14 mouse cellular contexts compared by ENCODE assay signal in the genomic region with DNA sequence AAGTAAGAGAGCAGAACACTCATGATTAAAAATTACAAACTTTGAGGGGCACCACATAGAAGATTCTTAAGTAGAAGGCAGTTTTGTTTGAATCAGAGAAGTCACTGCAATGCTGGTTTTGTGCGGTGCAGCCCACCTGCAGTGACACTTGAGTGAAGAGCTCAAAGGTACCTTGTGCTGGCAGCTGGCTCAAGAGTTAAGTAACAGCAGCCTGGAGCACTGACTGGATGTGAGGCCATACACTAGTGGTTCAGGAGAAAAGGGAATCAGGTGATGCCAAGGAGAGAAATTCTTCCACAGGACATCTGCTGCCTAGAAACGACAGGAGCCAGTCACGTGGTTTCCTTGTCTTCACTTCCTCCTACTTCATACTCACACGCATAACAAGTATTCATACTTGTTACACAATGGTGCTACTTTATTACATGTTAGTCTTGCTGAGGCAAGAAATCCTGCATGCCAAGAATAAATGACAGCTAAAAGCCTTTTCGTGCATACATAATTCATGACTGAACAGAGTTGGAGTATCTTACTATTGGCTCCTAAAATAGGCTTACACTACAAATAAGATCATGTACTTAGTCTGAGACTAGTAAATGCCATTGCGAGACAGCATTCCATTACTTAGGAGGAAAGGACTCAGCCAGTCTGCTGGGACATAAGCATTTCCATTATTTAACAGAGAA.
DNase-seq lines count a peak whose midpoint lies in the region; ATAC-seq lines count a peak whose summit lies in the region.
"Had no signal": no experiment of that assay in that cellular context is flagged by ENCODE, and none has a peak within 500 bp of the region (broad histone marks: within the 10 kb centered on the region; RNA-seq: fewer than 3 reads in every experiment).

No protein-coding gene starts in this region.

- WGBS in embryonic facial prominence, embryonic 13.5 days, result 77% methylated on average over 6 of the region's 6 CpGs
- 90% methylated on average over 6 of the region's 6 CpGs for WGBS in embryonic facial prominence, embryonic 10.5 days
- 89% methylated on average over 6 of the region's 6 CpGs for WGBS in kidney, embryonic 14.5 days
- 78% methylated on average over 6 of the region's 6 CpGs for WGBS in midbrain, embryonic 12.5 days
- 90% methylated on average over 6 of the region's 6 CpGs for WGBS in midbrain, embryonic 10.5 days

- ATAC-seq in embryonic facial prominence, embryonic 13.5 days (ENCODE audit: insufficient number of reproducible peaks, insufficient read depth, low FRiP score, low TSS enrichment, low read depth), result no peak
- no peak for ATAC-seq in kidney, embryonic 14.5 days (ENCODE audit: low FRiP score, low TSS enrichment)
- no peak for ATAC-seq in midbrain, embryonic 12.5 days (ENCODE audit: low FRiP score, low read depth)
- ATAC-seq in megakaryocyte progenitor cell, adult 5-6 weeks (replicated peaks; ENCODE audit: poor library complexity), result peak; percentile 48; the same call in 1 of the 2 replicates

- H3K4me1 ChIP-seq in embryonic facial prominence, embryonic 13.5 days, result peaks cover 7% of the 10 kb centered on the region
- no peaks in the 10 kb centered on the region; the same call in 1 of the 2 replicates for H3K4me1 ChIP-seq in embryonic facial prominence, embryonic 10.5 days
- H3K4me1 ChIP-seq in kidney, embryonic 14.5 days (ENCODE audit: control insufficient read depth, insufficient read depth, low read length), result no peaks in the 10 kb centered on the region
- 0 out of 2 replicates have a peak, but pooled peaks cover 5% of the 10 kb centered on the region for H3K4me1 ChIP-seq in midbrain, embryonic 12.5 days
- H3K4me1 ChIP-seq in midbrain, embryonic 10.5 days, result peaks cover 9% of the 10 kb centered on the region
- H3K4me1 ChIP-seq: neural tube, embryonic 15.5 days had no signal

- H3K27me3 ChIP-seq in embryonic facial prominence, embryonic 13.5 days, result no peaks in the 10 kb centered on the region
- H3K27me3 ChIP-seq in embryonic facial prominence, embryonic 10.5 days (replicated peaks; ENCODE audit: low read depth, poor library complexity, severe bottlenecking), result no peaks in the 10 kb centered on the region
- no peaks in the 10 kb centered on the region for H3K27me3 ChIP-seq in kidney, embryonic 14.5 days (ENCODE audit: control insufficient read depth, insufficient read depth, low read length)
- H3K27me3 ChIP-seq in midbrain, embryonic 12.5 days, result no peaks in the 10 kb centered on the region
- no peaks in the 10 kb centered on the region for H3K27me3 ChIP-seq in midbrain, embryonic 10.5 days (ENCODE audit: low read depth, poor library complexity, severe bottlenecking)
- H3K27me3 ChIP-seq: heart, embryonic 12.5 days; limb, embryonic 13.5 days; neural tube, embryonic 15.5 days had no signal

- H3K4me3 ChIP-seq in embryonic facial prominence, embryonic 13.5 days, result no peak overlapping the region
- no peak overlapping the region for H3K4me3 ChIP-seq in embryonic facial prominence, embryonic 10.5 days
- H3K4me3 ChIP-seq in kidney, embryonic 14.5 days (ENCODE audit: low read length), result no peak overlapping the region
- H3K4me3 ChIP-seq in midbrain, embryonic 12.5 days, result no peak overlapping the region
- H3K4me3 ChIP-seq in midbrain, embryonic 10.5 days, result no peak overlapping the region
- H3K4me3 ChIP-seq: heart, embryonic 12.5 days; limb, embryonic 13.5 days; neural tube, embryonic 15.5 days had no signal

- no peak overlapping the region for H3K4me2 ChIP-seq in embryonic facial prominence, embryonic 13.5 days
- no peak overlapping the region for H3K4me2 ChIP-seq in kidney, embryonic 14.5 days (replicated peaks; ENCODE audit: low read depth, low read length)
- H3K4me2 ChIP-seq in midbrain, embryonic 12.5 days (replicated peaks), result no peak overlapping the region
- H3K4me2 ChIP-seq: heart, embryonic 12.5 days; limb, embryonic 13.5 days; neural tube, embryonic 15.5 days had no signal

- H3K9ac ChIP-seq in embryonic facial prominence, embryonic 13.5 days, result no peak overlapping the region
- H3K9ac ChIP-seq in kidney, embryonic 14.5 days (ENCODE audit: low read depth, low read length), result no peak overlapping the region
- H3K9ac ChIP-seq in midbrain, embryonic 12.5 days (replicated peaks), result no peak overlapping the region
- H3K9ac ChIP-seq: heart, embryonic 12.5 days; neural tube, embryonic 15.5 days had no signal

- 0 out of 2 replicates have a peak overlapping the region, but pooled peaks have one; percentile 39 for H3K27ac ChIP-seq in embryonic facial prominence, embryonic 13.5 days
- no peak overlapping the region for H3K27ac ChIP-seq in embryonic facial prominence, embryonic 10.5 days (replicated peaks)
- no peak overlapping the region for H3K27ac ChIP-seq in kidney, embryonic 14.5 days (ENCODE audit: low read depth, low read length)
- 0 out of 2 replicates have a peak overlapping the region, but pooled peaks have one; percentile 7 for H3K27ac ChIP-seq in midbrain, embryonic 12.5 days (replicated peaks)
- no peak overlapping the region for H3K27ac ChIP-seq in midbrain, embryonic 10.5 days (replicated peaks)
- H3K27ac ChIP-seq: limb, embryonic 13.5 days; neural tube, embryonic 15.5 days had no signal

- H3K36me3 ChIP-seq in embryonic facial prominence, embryonic 13.5 days, result no peaks in the 10 kb centered on the region
- H3K36me3 ChIP-seq in embryonic facial prominence, embryonic 10.5 days (replicated peaks), result peaks cover 16% of the 10 kb centered on the region
- H3K36me3 ChIP-seq in kidney, embryonic 14.5 days (ENCODE audit: control insufficient read depth, insufficient read depth, low read length), result no peaks in the 10 kb centered on the region
- no peaks in the 10 kb centered on the region for H3K36me3 ChIP-seq in midbrain, embryonic 12.5 days
- H3K36me3 ChIP-seq in midbrain, embryonic 10.5 days, result peaks cover 22% of the 10 kb centered on the region
- H3K36me3 ChIP-seq: limb, embryonic 13.5 days; neural tube, embryonic 15.5 days had no signal

- DNase-seq in embryonic facial prominence, embryonic 10.5 days (ENCODE audit: low spot score), result no peak
- peak; percentile 47 for DNase-seq in kidney, adult 11 months
- no peak for DNase-seq in midbrain, embryonic 10.5 days (ENCODE audit: low spot score)
- no peak for DNase-seq in cerebellum, adult 9-11 months
- DNase-seq: cerebellum, adult 11-12 months; gastrocnemius, postnatal 10 days; right cerebral cortex, postnatal 14 days had no signal

- H3K9me3 ChIP-seq in embryonic facial prominence, embryonic 13.5 days, result no peaks in the 10 kb centered on the region
- H3K9me3 ChIP-seq in embryonic facial prominence, embryonic 10.5 days, result no peaks in the 10 kb centered on the region
- no peaks in the 10 kb centered on the region for H3K9me3 ChIP-seq in kidney, embryonic 14.5 days (ENCODE audit: control insufficient read depth, low read length)
- no peaks in the 10 kb centered on the region for H3K9me3 ChIP-seq in midbrain, embryonic 12.5 days
- no peaks in the 10 kb centered on the region for H3K9me3 ChIP-seq in midbrain, embryonic 10.5 days (replicated peaks)
- H3K9me3 ChIP-seq: heart, embryonic 12.5 days; limb, embryonic 13.5 days; neural tube, embryonic 15.5 days had no signal

Comparison
In these comparisons a context has a peak if more than half of its experiments do, and no peak if none do; other contexts are left out.
1. H3K27ac ChIP-seq: peak in embryonic facial prominence, embryonic 13.5 days (single experiment) and midbrain, embryonic 12.5 days (single experiment); none in embryonic facial prominence, embryonic 10.5 days (single experiment), kidney, embryonic 14.5 days (single experiment) and midbrain, embryonic 10.5 days (single experiment).